Mouse (Mus musculus): ENCODE results near the gene Htra1.

- TF ChIP-seq CTCF (conservative IDR thresholded peaks at IDR 0.05; ENCODE audit: low read length) (no peak), NANOG (IDR thresholded peaks at IDR 0.05; ENCODE audit: borderline replicate concordance, low read length) (no peak), POU5F1 (IDR thresholded peaks at IDR 0.05; ENCODE audit: borderline replicate concordance, low read length) (no peak)
Measured at GRCm38 (mm10) chr7:131031755-131032154, 95.8 kb downstream of the Htra1 start, which contains the start of gene Dmbt1.
